Mouse (Mus musculus) midbrain, postnatal 0 days (tissue): ENCODE results near the gene Gm28051. TPM values are rescaled to one million over a fixed set of nuclear protein-coding genes. Genes with fewer than 3 reads are reported as not detected.

Experiments used
- ATAC-seq: fragments of 200-750 bp; cut with Nextera tagmentation; 2 replicates; pipeline ENCODE4 v1.8.0; 2017; ENCODE audit warnings: moderate number of reproducible peaks, mild to moderate bottlenecking, moderate TSS enrichment, moderate library complexity; ENCODE audit not compliant: low FRiP score
- DNase-seq: peaks from one replicate; pipeline ENCODE4 v3.0.0-alpha.2; 2015; ENCODE audit warnings: low spot score
- H3K27ac ChIP-seq: fragments of 300-500 bp; sonication (generic); 2 replicates; pipeline ENCODE4 v1.5.1; 2014; ENCODE audit warnings: low read depth, mild to moderate bottlenecking, low read length, mixed read lengths
- H3K27me3 ChIP-seq: fragments of 300-500 bp; sonication (generic); 2 replicates; pipeline ENCODE4 v1.6.1; 2014; ENCODE audit warnings: low read length, control low read depth, mixed read lengths; ENCODE audit not compliant: insufficient read depth
- H3K36me3 ChIP-seq: fragments of 300-500 bp; sonication (generic); 2 replicates; pipeline ENCODE4 v1.6.1; 2014; ENCODE audit warnings: low read length, control low read depth, mixed read lengths; ENCODE audit not compliant: insufficient read depth
- H3K4me1 ChIP-seq: fragments of 300-500 bp; sonication (generic); 2 replicates; pipeline ENCODE4 v1.6.1; 2014; ENCODE audit warnings: mild to moderate bottlenecking, control low read depth, antibody characterized with exemption, low read length, mixed read lengths; ENCODE audit not compliant: insufficient read depth
- H3K4me2 ChIP-seq: fragments of 300-500 bp; sonication (generic); 2 replicates; pipeline ENCODE4 v1.6.1; 2014; ENCODE audit warnings: low read depth, mild to moderate bottlenecking, low read length, mixed read lengths; ENCODE audit not compliant: poor library complexity, severe bottlenecking
- H3K4me3 ChIP-seq: fragments of 300-500 bp; sonication (generic); 2 replicates; pipeline ENCODE4 v1.5.1; 2014; ENCODE audit warnings: low read depth, mild to moderate bottlenecking, low read length, moderate library complexity
- H3K9ac ChIP-seq: fragments of 300-500 bp; sonication (generic); replicated peaks from 2 replicates; pipeline ENCODE4 v1.6.1; 2014; ENCODE audit warnings: mild to moderate bottlenecking, low read length, moderate library complexity, mixed read lengths; ENCODE audit not compliant: poor library complexity, severe bottlenecking
- H3K9me3 ChIP-seq: fragments of 300-500 bp; sonication (generic); 2 replicates; pipeline ENCODE4 v1.6.1; 2016; ENCODE audit warnings: low read length, control low read depth
- CTCF ChIP-seq: IDR thresholded peaks from 2 replicates; pipeline ENCODE4 v1.5.1; 2016; ENCODE audit warnings: antibody characterized with exemption, mild to moderate bottlenecking
- WGBS: fragments of 180-500 bp; shearing (Covaris S2); extraction: QIAGEN DNeasy Blood & Tissue Kit; methylation state at CpG from one replicate; pipeline ENCODE4 v1.1.7; 2014; 5-methylcytosine and 5-hydroxymethylcytosine counted together
- polyA plus RNA-seq: library from polyadenylated mRNA; unstranded; fragments of >200 nt; fragmentation: Nextera tagmentation; extraction: Ambion mirVana; gene quantifications from 2 replicates; pipeline ENCODE4 v1.2.1, GENCODE M21; 2015
- total RNA-seq: library from RNA; depleted of rRNA; stranded (reverse); fragments of >200 nt; gene quantifications from 2 replicates; pipeline ENCODE4 v1.2.3, GENCODE M21; 2014

Gm28051 gene
- total and polyA plus RNA-seq, 2 experiments from 2014 or later = 0.93 TPM; not detected in 1

- no peak for TF ChIP-seq CTCF
- ATAC-seq = no peak
These were observed 18.5 kb downstream of the Gm28051 start for GRCm38 (mm10) chr12:102739096-102739495.

GRCm38 (mm10) chr12:102733381-102733780, 24.2 kb downstream of the Gm28051 start:
- peaks cover 13% of the 10 kb centered on the region; the same call in 1 of the 2 replicates for H3K4me1 ChIP-seq

More at GRCm38 (mm10) chr12:102739096-102739495, 18.5 kb downstream of the Gm28051 start:
- Histone ChIP-seq H3K9ac (no peak overlapping the region), H3K36me3 (no peaks in the 10 kb centered on the region; the same call in 1 of the 2 replicates), H3K27ac (no peak overlapping the region), H3K27me3 (no peaks in the 10 kb centered on the region), H3K4me2 (no peak overlapping the region), H3K9me3 (no peaks in the 10 kb centered on the region), H3K4me3 (no peak overlapping the region), H3K4me1 (peaks cover 6% of the 10 kb centered on the region; the same call in 1 of the 2 replicates)
- no peak for DNase-seq
- WGBS = 82% methylated on average over 5 of the region's 5 CpGs

GRCm38 (mm10) chr12:102730798-102731619, 26.6 kb downstream of the Gm28051 start:
- H3K4me1 ChIP-seq = peaks cover 13% of the 10 kb centered on the region; the same call in 1 of the 2 replicates
- H3K27me3 ChIP-seq = no peaks in the 10 kb centered on the region
- 40% methylated on average over 16 of the region's 16 CpGs for WGBS
- H3K9ac ChIP-seq = no peak overlapping the region
- no peak for TF ChIP-seq CTCF
- H3K4me2 ChIP-seq = peak overlapping the region; percentile 32
- H3K27ac ChIP-seq = peak overlapping the region; percentile 77
- DNase-seq (peak; percentile 32), ATAC-seq (peak; percentile 18; the same call in 1 of the 2 replicates)
- H3K4me3 ChIP-seq = no peak overlapping the region
- no peaks in the 10 kb centered on the region for H3K36me3 ChIP-seq
- no peaks in the 10 kb centered on the region for H3K9me3 ChIP-seq

More at GRCm38 (mm10) chr12:102733381-102733780, 24.2 kb downstream of the Gm28051 start:
- Histone ChIP-seq H3K27ac (no peak overlapping the region), H3K4me3 (no peak overlapping the region), H3K9me3 (no peaks in the 10 kb centered on the region), H3K4me2 (no peak overlapping the region), H3K9ac (no peak overlapping the region), H3K36me3 (no peaks in the 10 kb centered on the region; the same call in 1 of the 2 replicates), H3K27me3 (no peaks in the 10 kb centered on the region)
- WGBS = 16% methylated on average over 4 of the region's 5 CpGs
- peak; percentile 64 for DNase-seq
- no peak for ATAC-seq
- TF ChIP-seq CTCF = peak; percentile 73

GRCm38 (mm10) chr12:102729855-102730797, 27.4 kb downstream of the Gm28051 start:
- ATAC-seq (peak; percentile 96), DNase-seq (peak; percentile 95)
- no peak overlapping the region for H3K9ac ChIP-seq
- H3K4me1 ChIP-seq = peaks cover 13% of the 10 kb centered on the region; the same call in 1 of the 2 replicates
- no peaks in the 10 kb centered on the region for H3K27me3 ChIP-seq
- H3K9me3 ChIP-seq = no peaks in the 10 kb centered on the region
- peak overlapping the region; percentile 77 for H3K27ac ChIP-seq
- H3K4me2 ChIP-seq = peak overlapping the region; percentile 32
- no peaks in the 10 kb centered on the region for H3K36me3 ChIP-seq
- no peak for TF ChIP-seq CTCF
- 33% methylated on average over 25 of the region's 26 CpGs for WGBS
- H3K4me3 ChIP-seq = no peak overlapping the region

- ATAC-seq = no peak
- H3K4me3 ChIP-seq = no peak overlapping the region
- peaks cover 8% of the 10 kb centered on the region; the same call in 1 of the 2 replicates for H3K4me1 ChIP-seq
- H3K27ac ChIP-seq = no peak overlapping the region
- H3K27me3 ChIP-seq = no peaks in the 10 kb centered on the region
- H3K4me2 ChIP-seq = no peak overlapping the region
- H3K36me3 ChIP-seq = no peaks in the 10 kb centered on the region
- WGBS = 85% methylated on average over 7 of the region's 7 CpGs
- no peak for DNase-seq
- no peaks in the 10 kb centered on the region for H3K9me3 ChIP-seq
- no peak overlapping the region for H3K9ac ChIP-seq
- TF ChIP-seq CTCF = no peak
These were observed 31.8 kb downstream of the Gm28051 start for GRCm38 (mm10) chr12:102725761-102726175.
